Mouse (Mus musculus) heart, postnatal 14 days (tissue): ENCODE measurements around the gene Irx4. TPM values are rescaled to one million over a fixed set of nuclear protein-coding genes. Genes with fewer than 3 reads are reported as not detected.

Experiments
- DNase-seq, 2 experiments: peaks; one replicate each; pipeline ENCODE4 v3.0.0; 2021 to 2022
- intact Hi-C: fragments of 180-260 bp; cut with DNase I; formaldehyde crosslinking; loops from one replicate; pipeline ENCODE4 v1.15.1; 2025
- long read RNA-seq, 2 experiments: library from polyadenylated mRNA; stranded (forward); transcript quantifications; one replicate each; pipeline ENCODE4 v2.0.0; 2021
- total RNA-seq, 2 experiments: library from RNA; stranded (reverse); gene quantifications; 2 replicates each; pipeline ENCODE4 v1.2.3; 2021

Irx4 gene
- 10 to 100 TPM; 24.5 to 27.7 TPM for total RNA-seq
- long read RNA-seq, experiment 1, transcript Irx4-201 (6 exons, 2,589 nt), result major isoform, 30 of 40 reads
- long read RNA-seq, experiment 1, partial matches to known transcripts, result 5 of 40 reads
- long read RNA-seq, experiment 1, other reads (novel, unspliced or antisense), result 5 of 40 reads
- long read RNA-seq, experiment 2, transcript Irx4-201 (6 exons, 2,589 nt), result major isoform, 26 of 37 reads
- long read RNA-seq, experiment 2, partial matches to known transcripts, result 2 of 37 reads
- long read RNA-seq, experiment 2, other reads (novel, unspliced or antisense), result 8 of 37 reads

GRCm38 (mm10) chr13:73260354-73261035, at the start of gene Irx4:
Gene Irx4, plus strand, starts transcription at chr13:73260479.
- peak; percentile 40 to 41 for DNase-seq
- intact Hi-C loops, result no loop called here

GRCm38 (mm10) chr13:73214301-73214700, 46.0 kb upstream of the Irx4 start:
- intact Hi-C loops, result no loop called here

GRCm38 (mm10) chr13:73236461-73236860, 23.8 kb upstream of the Irx4 start:
- DNase-seq, result no peak
- intact Hi-C loops, result no loop called here

More at GRCm38 (mm10) chr13:73214301-73214700, 46.0 kb upstream of the Irx4 start:
- no peak for DNase-seq

GRCm38 (mm10) chr13:73239191-73239746, 21.0 kb upstream of the Irx4 start:
- intact Hi-C loops, result no loop called here
- no peak for DNase-seq

GRCm38 (mm10) chr13:73242556-73242955, 17.7 kb upstream of the Irx4 start:
- no peak for DNase-seq
- intact Hi-C loops, result no loop called here

GRCm38 (mm10) chr13:73246961-73247360, 13.3 kb upstream of the Irx4 start:
- intact Hi-C loops, result no loop called here
- no peak for DNase-seq

- intact Hi-C loops, result no loop called here
- no peak for DNase-seq
Observed at GRCm38 (mm10) chr13:73251222-73251621, 9.1 kb upstream of the Irx4 start.

- intact Hi-C loops, result no loop called here
- DNase-seq, result no peak
Observed at GRCm38 (mm10) chr13:73252022-73252421, 8.3 kb upstream of the Irx4 start.

- intact Hi-C loops, result loop anchor here (5.0 kb wide), 2 partner anchors 49 to 89 kb away; no protein-coding TSS in a partner anchor
- no peak for DNase-seq
Observed at GRCm38 (mm10) chr13:73258415-73258814, 1.9 kb upstream of the Irx4 start.

GRCm38 (mm10) chr13:73259577-73260353, 514 bp upstream of the Irx4 start:
- no peak for DNase-seq
- intact Hi-C loops, result loop anchor here (5.0 kb wide), 2 partner anchors 48 to 88 kb away; no protein-coding TSS in a partner anchor

GRCm38 (mm10) chr13:73261036-73261730, 904 bp downstream of the Irx4 start:
- intact Hi-C loops, result no loop called here
- no peak for DNase-seq

GRCm38 (mm10) chr13:73261881-73262280, 1.6 kb downstream of the Irx4 start:
- intact Hi-C loops, result no loop called here
- DNase-seq, result no peak

GRCm38 (mm10) chr13:73262336-73263127, 2.3 kb downstream of the Irx4 start:
- intact Hi-C loops, result no loop called here
- no peak for DNase-seq

- DNase-seq, result peak in 1 of 2 experiments; percentile 58
- intact Hi-C loops, result no loop called here
Observed at GRCm38 (mm10) chr13:73263128-73263971, 3.1 kb downstream of the Irx4 start.

- DNase-seq, result no peak
- intact Hi-C loops, result no loop called here
Observed at GRCm38 (mm10) chr13:73264166-73264735, 4.0 kb downstream of the Irx4 start.

- intact Hi-C loops, result loop anchor here (5.0 kb wide), 1 partner anchor 103 kb away; no protein-coding TSS in a partner anchor
- no peak for DNase-seq
Observed at GRCm38 (mm10) chr13:73264831-73265230, 4.6 kb downstream of the Irx4 start.

- no peak for DNase-seq
- intact Hi-C loops, result loop anchor here (5.0 kb wide), 1 partner anchor 103 kb away; no protein-coding TSS in a partner anchor
Observed at GRCm38 (mm10) chr13:73265442-73265841, 5.2 kb downstream of the Irx4 start.

- no peak for DNase-seq
- intact Hi-C loops, result loop anchor here (5.0 kb wide), 1 partner anchor 105 kb away; no protein-coding TSS in a partner anchor
Observed at GRCm38 (mm10) chr13:73267551-73267950, 7.3 kb downstream of the Irx4 start.
